Mouse (Mus musculus) macrophage (primary cell): Measurements from ENCODE around the gene AC131692.1. TPM values are rescaled to one million over a fixed set of nuclear protein-coding genes. Genes with fewer than 3 reads are reported as not detected.
A peak's percentile ranks its signal among the peaks of the same experiment; 100 is the strongest.
"Not testable (repeated sequence)": the region's sequence is repeated elsewhere in the genome, so short reads cannot be mapped to it uniquely, and the experiment has no call there.

Source experiments
- H3K27ac ChIP-seq: fragments of 350-480 bp; formaldehyde crosslinking; 2 replicates; pipeline ENCODE4 v1.9.0; 2021
- H3K36me3 ChIP-seq: fragments of 350-480 bp; formaldehyde crosslinking; 2 replicates; pipeline ENCODE4 v1.9.0; 2021; ENCODE audit errors: inconsistent target
- H3K4me3 ChIP-seq: fragments of 350-480 bp; formaldehyde crosslinking; 2 replicates; pipeline ENCODE4 v1.9.0; 2021; ENCODE audit errors: inconsistent target
- H3K79me2 ChIP-seq: fragments of 350-480 bp; formaldehyde crosslinking; 2 replicates; pipeline ENCODE4 v1.9.0; 2021; ENCODE audit errors: inconsistent target
- WGBS: methylation state at CpG from one replicate; pipeline ENCODE4 v1.1.7; 2026; ENCODE audit warnings: inconsistent platforms; ENCODE audit not compliant: missing documents; 5-methylcytosine and 5-hydroxymethylcytosine counted together
- polyA plus RNA-seq: library from polyadenylated mRNA; stranded (reverse); fragments of 250-400 nt; gene quantifications from 3 replicates; pipeline ENCODE4 v1.2.4, GENCODE M21; 2018; ENCODE audit warnings: inconsistent platforms

AC131692.1 gene
- polyA plus RNA-seq, 1 experiment from 2014 or later: 0.29 TPM

DNA sequence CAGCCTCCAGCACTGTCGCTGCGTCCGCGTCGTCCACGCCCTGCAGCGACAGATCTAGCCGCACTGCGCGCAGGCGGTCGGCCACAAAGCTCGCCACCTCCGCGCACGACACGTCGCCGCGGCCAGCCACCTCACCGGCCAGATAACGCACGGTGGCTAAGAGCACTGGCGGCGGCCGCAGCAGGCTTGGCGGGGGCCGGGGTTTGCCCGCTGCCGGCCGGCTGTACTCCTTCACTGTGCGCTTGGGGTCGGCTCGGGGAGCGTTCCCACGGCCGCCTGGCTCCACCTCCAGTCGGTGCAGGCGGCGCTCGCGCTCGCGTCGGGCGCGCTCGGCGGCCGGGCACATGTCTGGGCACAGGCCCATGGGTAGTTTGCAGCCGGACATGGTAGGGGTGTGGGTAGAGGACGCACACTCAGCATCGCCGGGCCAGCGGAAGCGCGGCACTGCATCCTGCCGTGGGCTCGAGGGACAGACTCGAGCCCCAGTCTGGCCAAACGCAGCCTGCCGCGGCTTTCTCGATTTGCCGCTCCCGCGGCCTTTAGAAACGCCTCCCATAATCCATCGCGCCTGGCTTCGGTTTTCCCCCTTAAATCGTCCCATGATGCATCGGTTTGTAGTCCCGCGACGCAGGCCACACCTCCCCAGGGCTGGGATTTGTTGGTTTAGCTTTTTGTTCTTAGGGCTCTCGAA is 23.9 kb downstream of the AC131692.1 start, which contains the start of gene Sac3d1:
TSS of gene Sac3d1 (minus strand) at position 665 of the 691 bp plus-strand sequence.
- peaks cover 10% of the 10 kb centered on the region; the same call in 1 of the 2 replicates for H3K36me3 ChIP-seq
- WGBS: under 1% methylated on average over 77 of the region's 77 CpGs
- peaks cover 12% of the 10 kb centered on the region; the same call in 1 of the 2 replicates for H3K79me2 ChIP-seq
- H3K27ac ChIP-seq: peak within 1 kb of the TSS; percentile 44
- peak within 1 kb of the TSS; percentile 72 for H3K4me3 ChIP-seq

DNA sequence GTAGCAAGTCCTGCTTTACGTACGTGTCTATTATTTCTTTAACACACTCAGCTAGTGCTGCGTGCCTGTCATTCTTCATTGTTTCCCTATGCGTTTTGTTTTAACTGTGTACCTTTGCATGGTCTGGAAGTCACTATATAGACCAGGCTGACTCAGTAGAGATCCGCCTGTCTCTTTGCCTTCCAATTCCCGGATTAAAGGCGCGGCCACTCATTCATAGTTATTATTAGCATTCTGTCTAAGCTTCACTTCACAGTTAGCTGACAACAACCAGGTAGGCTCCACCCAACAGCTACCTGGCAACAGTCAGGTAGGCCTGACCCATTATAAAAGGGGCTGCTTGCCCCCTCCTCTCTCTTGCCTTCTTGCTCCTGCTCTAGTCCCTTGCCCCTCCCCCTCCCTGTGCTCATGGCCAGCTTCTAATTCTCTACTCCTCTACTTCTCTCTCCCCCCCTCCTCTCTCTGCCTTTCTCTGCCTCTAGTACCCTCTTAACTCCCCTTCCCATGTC is 24.5 kb downstream of the AC131692.1 start:
- peaks cover 15% of the 10 kb centered on the region; the same call in 1 of the 2 replicates for H3K36me3 ChIP-seq
- H3K27ac ChIP-seq: peak overlapping the region; percentile 44
- H3K4me3 ChIP-seq: peak overlapping the region; percentile 45
- 1% methylated on average over 8 of the region's 8 CpGs for WGBS
- peaks cover 12% of the 10 kb centered on the region; the same call in 1 of the 2 replicates for H3K79me2 ChIP-seq

DNA sequence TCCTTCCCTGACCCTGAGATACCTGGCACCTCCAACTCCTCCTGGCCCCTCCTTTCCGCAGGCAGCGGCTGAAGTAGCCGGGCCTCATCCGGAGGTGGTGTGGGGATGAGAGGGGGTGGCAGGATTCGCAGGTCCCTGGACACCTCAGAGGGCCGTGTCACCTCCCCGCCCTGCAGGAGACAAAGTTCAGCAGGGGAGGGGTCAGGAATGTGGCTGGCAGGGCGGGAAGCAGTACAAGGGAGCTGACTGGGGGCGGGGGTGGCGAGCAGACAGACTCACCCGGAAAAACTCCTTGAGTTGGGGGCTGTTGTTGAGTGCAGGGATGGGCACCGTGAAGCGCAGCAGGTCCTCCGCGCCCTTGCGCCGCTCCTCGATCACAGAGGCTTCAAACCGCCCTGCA is 27.5 kb downstream of the AC131692.1 start:
- Histone ChIP-seq H3K27ac (no peak overlapping the region), H3K79me2 (peaks cover 10% of the 10 kb centered on the region; the same call in 1 of the 2 replicates), H3K4me3 (no peak overlapping the region), H3K36me3 (peaks cover 10% of the 10 kb centered on the region; the same call in 1 of the 2 replicates)
- 93% methylated on average over 15 of the region's 19 CpGs for WGBS

DNA sequence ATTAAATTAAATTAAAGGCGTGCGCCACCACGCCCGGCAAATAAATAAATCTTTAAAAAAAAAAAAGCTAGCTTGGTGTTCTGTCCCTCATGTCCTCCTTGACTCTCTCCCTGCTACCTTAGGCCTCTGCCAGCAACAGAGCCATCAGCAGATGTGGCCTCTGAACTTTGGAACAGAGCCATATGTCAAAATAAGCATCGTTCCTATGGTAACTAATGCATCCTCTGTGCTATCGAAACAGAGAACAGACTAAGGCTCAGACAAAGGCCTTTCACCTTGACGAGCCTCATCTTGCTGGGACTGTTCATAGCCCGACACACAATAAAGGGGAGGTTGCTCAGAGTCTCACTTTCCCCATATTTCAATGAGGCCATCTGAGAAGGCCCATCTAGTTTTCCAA is 29.1 kb downstream of the AC131692.1 start:
- Histone ChIP-seq H3K36me3 (peaks cover 10% of the 10 kb centered on the region; the same call in 1 of the 2 replicates), H3K79me2 (peaks cover 6% of the 10 kb centered on the region; the same call in 1 of the 2 replicates), H3K4me3 (no peak overlapping the region), H3K27ac (no peak overlapping the region)
- 95% methylated on average over 8 of the region's 8 CpGs for WGBS

DNA sequence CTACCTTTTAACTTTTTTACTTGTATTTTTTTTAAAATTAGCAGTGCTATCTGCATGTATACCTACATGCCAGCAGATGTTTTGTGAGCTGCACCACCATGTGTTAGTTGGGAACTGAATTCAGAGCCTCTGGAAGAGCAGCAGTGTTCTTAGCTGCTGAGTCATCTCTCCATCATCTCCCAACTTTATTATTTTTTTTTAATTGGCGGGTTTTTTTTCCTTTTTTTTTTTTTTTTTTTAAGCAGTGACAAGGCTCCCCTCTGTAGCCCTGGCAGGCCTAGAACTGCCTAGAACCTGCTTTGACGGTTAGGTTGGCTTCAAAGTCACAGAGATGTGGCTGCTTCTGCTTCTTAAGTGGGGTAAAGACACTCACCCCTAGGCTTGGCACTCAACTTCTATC is 30.7 kb downstream of the AC131692.1 start:
- H3K27ac ChIP-seq: no peak overlapping the region
- H3K4me3 ChIP-seq: no peak overlapping the region
- peaks cover 10% of the 10 kb centered on the region; the same call in 1 of the 2 replicates for H3K36me3 ChIP-seq
- peaks cover 6% of the 10 kb centered on the region; the same call in 1 of the 2 replicates for H3K79me2 ChIP-seq
- WGBS: 88% methylated on average over 2 of the region's 2 CpGs

DNA sequence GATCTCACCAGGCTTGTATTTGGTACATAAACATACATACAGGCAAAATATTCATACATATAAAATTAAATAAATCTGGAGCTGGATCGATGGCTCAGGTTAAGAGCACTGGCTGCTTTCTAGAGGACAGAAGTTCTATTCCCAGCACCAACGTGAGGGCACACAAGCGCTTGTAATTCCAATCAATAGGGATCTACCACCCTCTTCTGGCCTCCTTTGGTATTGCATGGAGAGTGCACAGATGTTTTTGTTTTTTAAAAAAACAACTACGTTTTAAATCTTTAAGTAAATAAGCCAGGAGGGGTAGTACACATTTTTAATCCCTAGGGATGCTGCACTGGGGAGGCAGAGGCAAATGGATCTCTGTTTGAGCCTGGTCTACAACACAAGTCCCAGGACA is 32.1 kb downstream of the AC131692.1 start:
- no peak overlapping the region; the same call in 1 of the 2 replicates for H3K4me3 ChIP-seq
- H3K36me3 ChIP-seq: peaks cover 10% of the 10 kb centered on the region; the same call in 1 of the 2 replicates
- H3K79me2 ChIP-seq: peaks cover 6% of the 10 kb centered on the region; the same call in 1 of the 2 replicates
- 28% methylated on average over 4 of the region's 4 CpGs for WGBS
- H3K27ac ChIP-seq: peak overlapping the region; percentile 81

DNA sequence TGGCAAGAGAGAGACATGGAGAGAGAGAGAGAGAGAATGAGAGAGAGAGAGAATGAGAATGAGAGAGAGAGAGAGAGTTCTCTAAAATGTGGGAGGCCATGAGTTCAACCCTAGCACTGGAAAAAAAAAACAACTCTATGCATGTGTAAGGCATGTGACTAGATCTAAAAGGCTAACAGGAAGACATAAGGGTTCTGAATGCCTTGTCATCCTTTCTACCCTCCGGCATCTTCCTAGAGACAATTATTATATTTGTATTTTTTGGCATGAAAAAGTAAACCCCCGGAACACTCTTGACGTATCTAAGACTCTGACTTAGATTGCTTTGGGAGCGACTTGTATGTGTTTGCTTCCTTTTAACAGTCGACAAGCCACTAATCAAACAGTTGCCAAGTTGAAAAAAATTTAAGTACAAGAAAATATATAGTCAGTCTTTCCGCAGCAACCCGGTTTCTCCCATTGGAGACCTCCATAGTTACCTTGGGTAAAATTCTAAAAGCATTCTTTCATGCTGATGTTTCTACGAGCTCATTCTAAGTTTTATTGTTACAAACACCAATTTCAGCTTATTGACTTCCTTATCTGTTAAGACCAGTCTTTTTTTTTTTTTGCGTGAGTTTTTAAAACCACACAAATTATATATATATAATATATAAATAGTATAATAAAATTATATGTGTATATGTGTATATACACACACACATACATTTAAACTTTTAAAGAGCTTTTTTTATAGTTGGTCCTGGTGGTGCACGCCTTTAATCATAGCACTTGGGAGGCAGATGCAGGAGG is 32.8 kb downstream of the AC131692.1 start:
- peaks cover 6% of the 10 kb centered on the region; the same call in 1 of the 2 replicates for H3K79me2 ChIP-seq
- H3K36me3 ChIP-seq: peaks cover 8% of the 10 kb centered on the region; the same call in 1 of the 2 replicates
- peak overlapping the region; percentile 81 for H3K27ac ChIP-seq
- peak overlapping the region; percentile 67 for H3K4me3 ChIP-seq
- 63% methylated on average over 9 of the region's 10 CpGs for WGBS

DNA sequence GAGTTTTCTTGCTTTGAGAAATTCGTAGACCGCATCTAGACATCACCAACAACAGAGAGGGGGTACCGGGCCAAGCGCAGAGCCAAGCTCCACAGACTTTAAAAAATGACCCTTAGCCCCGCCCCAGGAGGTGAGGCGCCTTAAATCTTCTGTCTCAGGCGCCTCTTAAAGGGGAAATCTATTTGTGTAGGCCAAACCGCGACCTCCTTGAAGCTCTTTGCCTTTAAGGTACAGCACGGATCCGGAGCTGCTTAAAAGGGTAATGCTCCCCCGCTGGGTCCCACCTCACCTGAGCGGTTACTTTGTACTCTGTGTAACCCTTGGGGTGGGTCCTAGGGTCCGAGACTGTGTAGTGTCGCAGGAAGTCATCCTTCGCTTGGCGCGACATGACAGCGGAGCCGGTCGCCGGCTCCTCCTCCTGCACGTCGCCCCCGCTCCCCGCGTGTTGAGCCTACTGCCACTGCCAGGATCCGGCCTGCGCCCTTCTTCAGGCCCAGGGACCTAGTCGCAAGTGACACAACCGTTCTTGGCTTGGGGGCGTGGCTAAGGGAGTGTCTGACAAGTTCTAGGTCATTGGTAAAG is 33.6 kb downstream of the AC131692.1 start, which contains the start of gene Snx15:
TSS of gene Snx15 (minus strand) at position 545 of the 582 bp plus-strand sequence.
- under 1% methylated on average over 32 of the region's 32 CpGs for WGBS
- H3K27ac ChIP-seq: peak within 1 kb of the TSS; percentile 81
- 0 out of 2 replicates have a peak, but pooled peaks cover 7% of the 10 kb centered on the region for H3K36me3 ChIP-seq
- H3K4me3 ChIP-seq: peak within 1 kb of the TSS; percentile 67
- H3K79me2 ChIP-seq: peaks cover 6% of the 10 kb centered on the region; the same call in 1 of the 2 replicates

DNA sequence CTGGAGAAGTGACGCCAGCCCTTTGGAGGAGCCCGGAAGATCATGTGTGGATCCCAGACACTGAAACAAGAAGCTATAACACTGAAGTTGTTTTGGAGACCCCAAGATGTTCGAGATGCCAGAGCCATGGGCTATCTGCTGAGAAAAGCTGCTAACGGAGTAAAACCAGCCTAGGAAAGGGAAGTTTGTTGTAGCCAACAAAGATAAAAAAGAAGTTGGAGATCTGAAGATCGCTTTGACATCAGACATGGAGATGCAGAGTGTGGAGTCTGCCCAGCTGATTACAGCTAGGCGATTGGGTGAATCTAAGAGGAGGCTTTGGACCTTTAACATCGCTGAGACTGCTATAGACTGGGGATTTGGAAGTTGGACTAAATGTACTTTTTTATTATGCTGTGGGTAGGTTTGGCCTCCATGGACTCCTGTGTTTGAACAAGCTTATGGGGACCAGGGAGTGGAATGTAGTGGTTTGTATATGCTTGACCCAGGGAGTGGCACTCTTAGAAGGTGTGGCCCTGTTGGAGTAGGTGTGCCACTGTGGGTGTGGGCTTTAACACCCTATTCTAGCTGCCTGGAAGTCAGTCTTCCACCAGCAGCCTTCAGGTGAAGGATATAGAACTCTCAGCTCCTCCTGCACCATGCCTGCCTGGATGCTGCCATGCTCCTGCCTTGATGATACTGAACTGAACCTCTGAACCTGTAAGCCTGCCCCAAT is 36.4 kb downstream of the AC131692.1 start:
- H3K4me3 ChIP-seq, H3K79me2 ChIP-seq, H3K36me3 ChIP-seq, H3K27ac ChIP-seq: not testable (repeated sequence)
- 88% methylated on average over 7 of the region's 7 CpGs for WGBS

DNA sequence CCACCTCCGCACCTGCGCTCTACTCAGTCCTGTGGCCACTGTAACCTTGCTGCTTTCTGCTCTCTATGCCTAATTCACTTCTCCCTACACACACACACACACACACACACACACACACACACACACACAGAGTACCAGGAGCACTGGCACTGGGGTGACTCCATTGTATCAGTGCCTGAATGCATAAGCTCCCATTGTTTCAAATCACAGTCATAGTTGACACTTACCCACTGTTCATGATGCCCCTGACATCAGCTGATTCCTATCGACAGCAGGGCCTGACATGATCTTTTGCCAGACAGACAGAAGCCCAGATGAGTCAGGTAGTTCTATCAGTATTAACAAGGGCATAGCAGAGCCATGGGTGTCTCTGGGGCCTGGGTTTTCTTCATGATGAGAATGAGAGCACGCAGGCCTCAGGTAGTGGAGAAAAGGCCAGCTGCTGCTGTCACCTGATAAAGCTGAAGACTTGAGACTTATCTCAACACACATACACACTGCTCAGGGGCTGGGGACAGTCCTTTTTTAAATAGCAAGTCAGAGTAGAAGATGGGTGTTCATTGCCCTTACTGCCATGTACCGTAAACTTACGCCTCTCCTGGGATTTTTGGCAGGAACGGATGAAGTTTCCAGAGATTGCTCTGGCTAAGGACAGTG is 38.1 kb downstream of the AC131692.1 start:
- WGBS: 95% methylated on average over 7 of the region's 7 CpGs
- Histone ChIP-seq H3K36me3 (no peaks in the 10 kb centered on the region), H3K4me3 (no peak overlapping the region), H3K79me2 (no peaks in the 10 kb centered on the region), H3K27ac (no peak overlapping the region)

DNA sequence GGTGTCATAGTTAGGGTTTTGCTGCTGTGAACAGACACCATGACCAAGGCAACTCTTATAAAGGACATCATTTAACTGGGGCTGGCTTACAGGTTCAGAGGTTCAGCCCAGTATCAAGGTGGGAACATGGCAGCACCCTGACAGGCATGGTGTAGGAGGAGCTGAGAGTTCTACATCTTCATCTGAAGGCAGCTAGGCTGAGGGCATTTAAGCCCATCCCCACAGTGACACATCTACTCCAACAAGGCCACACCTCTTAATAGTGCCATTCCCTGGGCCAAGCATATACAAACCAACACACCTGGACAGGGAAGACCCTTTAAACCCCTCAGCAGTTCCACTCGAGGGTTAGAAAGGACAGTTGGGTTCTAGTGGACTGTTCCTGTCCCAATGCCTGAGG is 39.0 kb downstream of the AC131692.1 start:
- H3K27ac ChIP-seq, H3K4me3 ChIP-seq, H3K36me3 ChIP-seq: not testable (repeated sequence)

DNA sequence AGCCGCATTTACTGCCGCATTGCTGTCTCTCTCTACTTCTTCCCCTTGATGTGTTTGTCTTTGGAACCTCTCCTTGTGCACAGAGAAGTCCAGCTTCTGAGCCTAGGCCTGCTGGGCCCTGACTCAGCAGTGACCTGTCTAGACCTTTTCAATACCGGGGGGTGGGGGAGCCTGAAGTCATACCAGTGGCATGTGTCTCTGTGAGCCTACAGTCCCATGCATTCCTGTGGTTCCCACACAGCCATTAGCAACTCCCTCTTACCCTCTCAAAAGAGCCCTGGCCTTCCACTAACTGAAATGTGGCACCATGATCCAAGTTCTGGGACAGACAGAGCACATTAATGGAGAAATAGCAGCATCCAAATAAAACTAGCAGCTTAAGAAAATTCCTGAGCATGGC is 42.2 kb downstream of the AC131692.1 start:
- no peak overlapping the region for H3K4me3 ChIP-seq

More for the DNA sequence above, 39.0 kb downstream of the AC131692.1 start:
- 71% methylated on average over 1 of the region's 1 CpGs for WGBS
- H3K79me2 ChIP-seq: not testable (repeated sequence)

DNA sequence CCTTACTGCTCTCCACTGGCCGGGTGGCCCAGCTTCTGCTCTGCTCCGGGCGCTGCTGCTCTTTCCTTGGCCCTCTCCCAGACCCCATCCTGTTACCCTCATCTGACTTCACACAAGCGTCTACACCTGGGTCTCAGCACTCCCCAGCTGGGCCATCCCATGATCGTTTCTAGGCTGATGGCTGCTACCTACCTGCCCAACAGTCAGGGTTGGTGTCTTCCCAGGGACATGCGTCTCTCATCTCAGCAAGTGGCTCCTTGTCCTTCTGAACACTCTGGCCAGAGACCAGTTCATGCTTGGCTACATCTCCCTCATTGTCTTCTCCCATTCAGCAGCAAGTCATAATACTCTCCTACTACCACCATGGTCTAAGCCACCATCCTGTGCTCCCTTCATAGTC is 45.5 kb downstream of the AC131692.1 start:
- peak overlapping the region; percentile 49; the same call in 1 of the 2 replicates for H3K4me3 ChIP-seq
- WGBS: 92% methylated on average over 6 of the region's 6 CpGs

More for the DNA sequence above, 42.2 kb downstream of the AC131692.1 start:
- H3K79me2 ChIP-seq: no peaks in the 10 kb centered on the region
- no peaks in the 10 kb centered on the region for H3K36me3 ChIP-seq
- no peak overlapping the region for H3K27ac ChIP-seq
- WGBS: 93% methylated on average over 3 of the region's 3 CpGs

More for the DNA sequence above, 45.5 kb downstream of the AC131692.1 start:
- H3K79me2 ChIP-seq: no peaks in the 10 kb centered on the region
- H3K36me3 ChIP-seq: no peaks in the 10 kb centered on the region
- no peak overlapping the region for H3K27ac ChIP-seq
